Mouse (Mus musculus) erythroblast, embryonic 14.5 days (primary cell): ENCODE measurements around the gene Senp2.
"Not testable (repeated sequence)": the region's sequence is repeated elsewhere in the genome, so short reads cannot be mapped to it uniquely, and the experiment has no call there.

Experiments
- GATA1 ChIP-seq: IDR thresholded peaks from 2 replicates; pipeline ENCODE4 v1.6.1; 2012; ENCODE audit warnings: low read length, inconsistent platforms, mixed read lengths
- TAL1 ChIP-seq: IDR thresholded peaks from 3 replicates; pipeline ENCODE4 v1.6.1; 2012; ENCODE audit warnings: low read length, inconsistent platforms, mixed read lengths

GRCm38 (mm10) chr16:21990893-21991292, 18.4 kb upstream of the Senp2 start:
- not testable (repeated sequence) for TF ChIP-seq GATA1, TAL1
